8 mouse cellular contexts compared by ENCODE assay signal in the genomic region with DNA sequence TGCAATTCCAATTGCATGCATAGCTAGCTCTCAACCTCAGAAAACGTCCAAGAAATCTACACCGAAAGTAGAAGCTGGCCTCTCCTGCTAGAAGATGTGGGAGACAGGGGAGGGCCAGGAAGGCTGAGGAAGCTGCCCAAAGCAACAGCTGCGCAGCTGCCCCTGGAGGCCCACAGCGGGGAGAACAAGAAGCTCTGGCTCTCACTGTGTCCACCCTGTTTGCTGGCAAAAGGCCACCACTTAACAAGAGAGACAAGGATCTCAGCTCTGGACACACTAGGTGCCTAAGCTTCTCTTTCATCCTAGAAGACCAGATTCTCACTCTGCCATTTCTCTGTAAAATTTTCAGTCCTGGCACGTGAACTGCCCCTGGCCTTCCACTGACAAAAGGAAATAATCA.
DNase-seq lines count a peak whose midpoint lies in the region; ATAC-seq and TF ChIP-seq lines count a peak whose summit lies in the region.

No protein-coding gene starts in this region.

- TF ChIP-seq CTCF in lung, adult 2 months (IDR thresholded peaks at IDR 0.05; ENCODE audit: insufficient read depth, low read length), result no peak

- H3K4me2 ChIP-seq in forebrain, embryonic 14.5 days (ENCODE audit: low read length), result no peak overlapping the region

- peaks cover 21% of the 10 kb centered on the region for H3K4me1 ChIP-seq in lung, adult 2 months (ENCODE audit: control insufficient read depth, insufficient read depth, low read length)
- H3K4me1 ChIP-seq in forebrain, embryonic 14.5 days (ENCODE audit: control insufficient read depth, insufficient read depth, low read length), result 0 out of 2 replicates have a peak, but pooled peaks cover 2% of the 10 kb centered on the region

- H3K27ac ChIP-seq in forebrain, embryonic 14.5 days (ENCODE audit: low read depth, low read length), result no peak overlapping the region

- no peaks in the 10 kb centered on the region for H3K9me3 ChIP-seq in forebrain, embryonic 14.5 days (replicated peaks; ENCODE audit: control insufficient read depth, low read length)

- no peaks in the 10 kb centered on the region for H3K27me3 ChIP-seq in forebrain, embryonic 14.5 days (replicated peaks; ENCODE audit: control insufficient read depth, insufficient read depth, low read length)

- H3K36me3 ChIP-seq in forebrain, embryonic 14.5 days (ENCODE audit: control insufficient read depth, insufficient read depth, low read length), result peaks cover 4% of the 10 kb centered on the region; the same call in 1 of the 2 replicates

- no peak overlapping the region for H3K4me3 ChIP-seq in lung, adult 2 months (replicated peaks; ENCODE audit: extremely low read depth, low read depth, low read length)
- H3K4me3 ChIP-seq in forebrain, embryonic 14.5 days (ENCODE audit: low read depth, low read length), result no peak overlapping the region

- no peak overlapping the region for H3K9ac ChIP-seq in forebrain, embryonic 14.5 days (ENCODE audit: low read length)

- 22% methylated on average over 5 of the region's 5 CpGs for WGBS in lung, adult 2 months
- 64% methylated on average over 5 of the region's 5 CpGs for WGBS in forebrain, embryonic 14.5 days

- DNase-seq in lung, adult 18-20 months, result peak; percentile 68 to 82
- no peak for DNase-seq in lung, adult 2 months
- peak; percentile 48 for DNase-seq in forebrain, embryonic 14.5 days (ENCODE audit: low spot score)
- DNase-seq in heart, adult 9 months (ENCODE audit: low spot score in 2 of 2), result peak; percentile 60 to 65
- DNase-seq in kidney, postnatal 14 days, result peak; percentile 70
- peak; percentile 21 for DNase-seq in retina, embryonic 14.5 days (ENCODE audit: low spot score)
- DNase-seq in cerebellum, adult 11-12 months, result no peak

- ATAC-seq in forebrain, embryonic 14.5 days, result no peak
- ATAC-seq in monocyte, adult 5-6 weeks (replicated peaks; ENCODE audit: insufficient number of reproducible peaks, low FRiP score, low TSS enrichment, poor library complexity, severe bottlenecking), result no peak

- TF ChIP-seq POLR2A in lung, adult 2 months (IDR thresholded peaks at IDR 0.05; ENCODE audit: borderline replicate concordance, extremely low read depth, low read depth, low read length), result no peak

Comparison
In these comparisons a context has a peak if more than half of its experiments do, and no peak if none do; other contexts are left out.
1. DNase-seq: peak in lung, adult 18-20 months (2 of 2), forebrain, embryonic 14.5 days (single experiment), heart, adult 9 months (2 of 2), kidney, postnatal 14 days (single experiment) and retina, embryonic 14.5 days (single experiment); none in lung, adult 2 months (single experiment) and cerebellum, adult 11-12 months (single experiment).